Mouse (Mus musculus) adrenal gland, postnatal 10 days (tissue): Measurements from ENCODE around the gene Ldhal6b. TPM values are rescaled to one million over a fixed set of nuclear protein-coding genes. Genes with fewer than 3 reads are reported as not detected.

Experiments
- DNase-seq: peaks from one replicate; pipeline ENCODE4 v3.0.0; 2021; ENCODE audit warnings: mixed read lengths
- total RNA-seq, 2 experiments: library from RNA; stranded (reverse); gene quantifications; 2 replicates each; pipeline ENCODE4 v1.2.3; 2021

Gene Ldhal6b
- total RNA-seq, 2 experiments from 2014 or later = 0.90 to 1.9 TPM

GRCm38 (mm10) chr17:5410336-5410735 is 8.2 kb downstream of the Ldhal6b start:
- no peak for DNase-seq

DNA sequence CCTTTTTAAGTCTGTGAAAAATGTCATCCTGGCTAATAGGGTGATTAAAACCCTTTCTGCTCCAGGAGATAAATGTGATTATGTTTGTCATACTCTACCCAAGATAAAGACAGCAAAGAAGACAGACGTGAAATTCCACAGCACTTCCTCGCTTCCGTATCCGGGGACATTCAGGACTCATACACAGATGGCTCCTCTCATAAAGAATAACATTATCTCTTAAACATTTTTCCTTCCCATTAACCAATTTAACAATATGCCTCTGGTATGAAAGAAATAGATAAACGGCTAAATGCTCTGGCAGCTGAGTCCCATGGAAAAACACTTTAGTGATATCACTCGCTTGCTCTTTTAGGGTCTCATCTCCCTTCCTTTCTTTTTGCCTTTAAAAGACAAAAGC is 11.5 kb downstream of the Ldhal6b start:
- DNase-seq = no peak

- DNase-seq = no peak
Measured at GRCm38 (mm10) chr17:5406566-5406965, 12.0 kb downstream of the Ldhal6b start.

DNA sequence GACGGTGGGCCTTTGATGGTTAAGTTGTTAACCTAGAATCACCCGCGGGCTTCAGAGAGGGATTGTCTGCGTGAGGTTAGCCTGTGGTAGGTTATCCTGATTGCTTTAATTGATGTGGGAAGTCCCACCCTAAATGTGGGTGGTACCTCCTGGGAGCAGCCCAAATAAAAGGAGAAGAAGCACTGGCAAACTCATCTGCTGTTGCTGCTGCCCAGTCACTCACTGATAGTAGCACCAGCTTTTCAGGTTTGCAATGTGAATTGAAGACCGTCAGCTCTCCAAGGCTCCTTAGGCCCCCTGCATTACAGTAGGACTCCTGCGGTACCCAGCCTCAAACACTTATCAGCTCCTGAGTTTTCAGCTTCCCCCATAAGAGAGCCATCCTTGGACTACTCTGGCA is 14.7 kb downstream of the Ldhal6b start:
- DNase-seq = no peak

GRCm38 (mm10) chr17:5402624-5403023 is 15.9 kb downstream of the Ldhal6b start:
- peak; percentile 92 for DNase-seq

GRCm38 (mm10) chr17:5402069-5402468 is 16.5 kb downstream of the Ldhal6b start:
- DNase-seq = peak; percentile 86

GRCm38 (mm10) chr17:5401288-5401687 is 17.3 kb downstream of the Ldhal6b start:
- DNase-seq = no peak

DNA sequence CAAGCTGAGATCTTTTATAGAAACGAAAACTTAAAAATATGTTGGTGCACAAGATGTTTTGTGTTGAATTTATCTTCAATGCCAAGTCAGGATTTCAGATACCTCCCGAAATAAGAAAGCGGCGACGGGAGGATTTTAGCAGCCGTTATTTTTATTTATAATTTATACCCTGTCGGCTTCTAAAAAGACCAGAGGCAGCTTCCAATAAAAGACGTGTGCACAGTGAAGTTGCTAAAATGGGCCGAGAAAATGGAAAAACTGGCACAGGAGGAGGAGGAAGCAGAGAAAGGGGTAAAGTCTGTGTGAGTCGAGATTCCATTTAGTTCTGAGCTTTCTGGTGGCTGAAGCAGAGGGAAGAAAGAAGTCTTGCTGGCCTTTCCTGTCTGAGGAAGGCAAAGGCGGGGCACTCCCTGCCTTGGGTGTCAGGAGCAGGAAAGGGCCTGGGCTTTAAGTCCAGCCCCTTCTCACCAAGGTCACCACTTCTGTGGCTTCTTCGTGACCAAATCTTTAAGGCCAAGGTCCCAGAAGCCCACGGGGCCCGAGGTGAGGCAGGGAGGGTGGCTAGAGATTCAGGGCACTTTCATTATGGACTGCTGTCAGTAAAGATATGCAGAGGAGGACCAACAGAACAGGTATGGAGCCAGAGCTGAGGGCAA is 18.0 kb downstream of the Ldhal6b start:
- no peak for DNase-seq

DNA sequence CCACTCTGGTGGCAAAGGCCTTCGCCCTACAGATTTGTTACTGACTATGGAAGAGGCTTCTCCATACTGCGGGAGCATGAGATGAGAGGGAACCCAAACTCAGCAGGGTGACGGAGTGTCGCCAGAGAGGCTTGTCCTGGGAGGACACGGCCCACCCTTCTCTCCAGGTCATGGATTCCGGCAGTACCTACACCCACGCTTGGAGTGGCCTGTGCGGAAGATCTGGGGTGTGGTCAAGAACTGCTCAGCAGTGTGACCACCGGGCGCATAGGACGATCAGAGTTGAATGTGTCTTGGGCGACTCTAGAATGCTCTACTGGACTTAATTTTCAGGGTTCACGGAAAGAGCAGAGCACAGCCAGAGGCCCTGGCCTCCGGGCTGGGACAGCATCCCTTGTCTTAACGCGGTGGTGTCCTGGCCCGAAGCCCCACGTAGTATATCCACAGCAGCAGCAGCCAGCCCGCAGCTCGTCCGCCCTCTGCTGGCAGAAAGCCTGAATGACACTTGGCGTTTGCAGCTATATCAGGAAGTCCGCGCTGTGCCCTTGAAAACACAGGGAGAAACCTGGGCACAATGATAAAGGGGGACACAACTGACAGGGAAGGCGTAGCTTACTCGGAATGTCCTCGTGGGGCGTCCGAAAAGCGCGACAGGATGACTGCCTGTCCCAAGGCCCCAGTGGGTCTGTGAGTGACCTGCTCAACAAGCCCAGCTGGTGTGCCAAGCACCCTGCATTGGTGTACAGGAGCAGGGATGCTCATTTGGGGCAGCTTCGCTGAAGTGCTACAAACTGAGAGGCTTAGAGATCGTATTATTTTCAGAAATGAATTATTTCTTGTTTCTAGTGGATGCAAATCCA is 21.2 kb downstream of the Ldhal6b start:
- DNase-seq = peak; percentile 91

GRCm38 (mm10) chr17:5396213-5396612 is 22.4 kb downstream of the Ldhal6b start:
- no peak for DNase-seq

DNA sequence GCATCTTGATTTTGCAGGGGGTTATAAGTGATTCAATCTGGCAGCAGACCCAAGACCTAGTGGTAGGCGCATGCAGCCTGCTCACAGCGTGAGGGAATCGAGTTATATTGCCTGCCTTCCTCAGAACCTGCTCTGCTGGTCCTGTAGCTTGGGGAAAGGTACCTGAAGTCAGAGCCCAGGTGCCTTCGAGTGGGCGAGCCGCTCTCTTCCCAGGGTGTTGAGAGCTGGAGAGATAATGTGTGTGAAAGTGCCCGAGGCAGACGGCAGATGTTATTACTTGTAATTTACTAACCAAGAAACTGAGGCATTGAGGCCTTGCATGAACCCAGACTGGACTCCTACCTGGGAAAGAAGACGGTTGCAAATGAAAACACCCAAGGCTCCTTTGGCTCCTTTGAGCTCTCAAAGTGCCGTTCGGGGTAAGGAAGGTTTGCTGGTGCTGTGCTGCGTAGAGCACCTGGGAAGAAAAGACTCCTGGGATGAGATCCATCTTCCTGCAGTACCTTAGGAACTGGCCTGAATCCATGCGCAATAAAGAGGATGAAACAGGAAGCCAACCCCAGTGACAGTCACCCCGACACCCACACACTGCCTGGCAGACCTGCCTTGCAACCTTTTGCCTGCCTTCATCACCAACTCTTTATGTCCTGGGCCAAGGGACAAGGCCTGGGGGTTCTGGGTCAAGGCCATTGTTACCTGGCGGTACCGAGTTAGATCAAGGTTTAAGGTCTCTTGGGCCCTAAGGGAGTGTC is 22.9 kb downstream of the Ldhal6b start:
- no peak for DNase-seq

GRCm38 (mm10) chr17:5390682-5391081 is 27.9 kb downstream of the Ldhal6b start:
- DNase-seq = no peak

- DNase-seq = no peak
Measured at GRCm38 (mm10) chr17:5388351-5388750, 30.2 kb downstream of the Ldhal6b start.

DNA sequence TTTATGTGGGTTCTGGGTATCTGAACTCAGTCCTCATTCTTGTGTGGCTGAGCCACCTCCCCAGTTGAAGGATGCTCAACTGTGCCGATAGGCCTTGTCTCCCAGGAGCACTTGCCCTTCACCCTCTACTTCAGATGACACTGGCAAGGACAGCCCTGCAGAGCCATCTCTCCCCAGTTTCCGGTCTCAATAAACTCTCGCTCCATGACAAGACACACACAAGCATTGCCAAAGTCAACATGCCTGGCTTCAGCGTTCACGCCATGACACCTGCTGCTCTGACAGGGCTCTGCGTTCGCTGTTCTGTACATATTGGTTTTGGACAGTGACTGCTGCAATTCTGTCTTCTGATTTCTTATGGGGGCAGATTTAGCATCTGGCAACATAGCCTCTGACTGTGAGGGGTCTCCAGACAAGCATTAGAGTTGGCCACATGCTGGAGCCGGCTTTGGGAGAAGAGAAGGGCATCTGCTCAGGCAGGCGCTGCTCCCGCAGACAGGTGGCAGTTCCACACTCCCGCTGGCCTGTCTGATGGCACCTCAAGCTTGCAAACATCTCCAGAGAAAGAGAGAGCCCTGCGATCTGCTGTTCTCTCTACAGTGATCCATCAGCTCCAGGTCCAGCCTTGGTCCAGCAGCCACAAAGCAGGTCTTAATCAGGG is 31.6 kb downstream of the Ldhal6b start:
- no peak for DNase-seq

GRCm38 (mm10) chr17:5385694-5386093 is 32.9 kb downstream of the Ldhal6b start:
- no peak for DNase-seq

DNA sequence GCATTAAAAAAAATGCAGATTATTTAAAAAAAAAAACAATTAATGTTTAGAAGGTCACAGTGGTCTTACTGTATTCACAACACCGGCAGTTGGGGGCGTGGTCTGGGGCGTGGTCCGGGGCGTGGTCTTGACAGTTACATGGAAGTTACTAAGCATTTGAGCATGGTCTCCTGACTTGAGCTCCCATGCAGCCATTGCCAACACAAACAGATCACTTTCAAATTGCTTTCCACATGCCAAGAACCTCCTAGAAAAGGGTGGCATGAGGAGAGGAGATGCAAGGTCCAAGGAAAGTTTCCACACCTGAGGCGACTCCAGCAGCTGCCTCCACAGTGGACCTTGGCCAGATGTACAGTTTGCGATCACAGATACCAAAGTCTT is 40.6 kb downstream of the Ldhal6b start:
- DNase-seq = peak; percentile 34

- no peak for DNase-seq
Measured at GRCm38 (mm10) chr17:5377151-5377929, 41.2 kb downstream of the Ldhal6b start.

- no peak for DNase-seq
Measured at GRCm38 (mm10) chr17:5372951-5373350, 45.6 kb downstream of the Ldhal6b start.

GRCm38 (mm10) chr17:5371521-5371920 is 47.0 kb downstream of the Ldhal6b start:
- no peak for DNase-seq

DNA sequence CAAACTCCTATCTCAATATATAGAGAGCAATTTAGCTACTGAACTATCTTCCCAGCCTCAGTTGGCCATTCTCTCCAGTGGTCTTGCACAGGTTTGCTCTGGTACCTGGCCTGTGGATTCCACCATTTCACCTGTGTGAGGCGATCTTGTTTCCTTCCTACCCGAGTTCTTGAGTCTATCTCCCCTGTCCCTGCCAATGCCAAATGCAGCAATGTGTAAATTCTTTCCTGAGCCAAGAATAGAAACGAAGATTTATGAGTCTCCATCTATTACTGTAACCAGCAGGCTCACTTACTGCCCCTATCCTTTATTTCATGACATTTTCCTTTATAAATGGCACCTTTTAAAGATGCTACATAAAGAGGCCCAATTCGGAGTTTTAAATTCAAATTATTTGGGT is 47.5 kb downstream of the Ldhal6b start:
- DNase-seq = no peak
